Mouse (Mus musculus) spleen, adult 2 months (tissue): Measurements from ENCODE around the gene Tfap2a. TPM values are rescaled to one million over a fixed set of nuclear protein-coding genes. Genes with fewer than 3 reads are reported as not detected.

Experiments
- DNase-seq, 2 experiments: peaks; one replicate each; pipeline versions ENCODE4 v3.0.0 to v3.0.0-alpha.2; 2012 to 2021; ENCODE audit warnings: low spot score in 2 of 2, low read depth in 1 of 2
- H3K27ac ChIP-seq: fragments of 200-500 bp; 2 replicates; pipeline ENCODE4 v1.5.1; 2012; ENCODE audit warnings: low read length, inconsistent platforms; ENCODE audit not compliant: insufficient read depth
- H3K27me3 ChIP-seq: fragments of 200-500 bp; 2 replicates; pipeline ENCODE4 v1.6.1; 2012; ENCODE audit warnings: mild to moderate bottlenecking, moderate library complexity, low read length, inconsistent platforms; ENCODE audit not compliant: control insufficient read depth, insufficient read depth
- H3K36me3 ChIP-seq: fragments of 200-500 bp; 2 replicates; pipeline ENCODE4 v1.6.1; 2012; ENCODE audit warnings: mild to moderate bottlenecking, low read length, inconsistent platforms; ENCODE audit not compliant: control insufficient read depth, insufficient read depth
- H3K4me1 ChIP-seq: fragments of 200-500 bp; 2 replicates; pipeline ENCODE4 v1.6.1; 2011; ENCODE audit warnings: inconsistent platforms; ENCODE audit not compliant: control insufficient read depth, insufficient read depth, insufficient read length
- H3K4me3 ChIP-seq: fragments of 200-500 bp; 2 replicates; pipeline ENCODE4 v1.5.1; 2011; ENCODE audit warnings: mild to moderate bottlenecking, inconsistent platforms; ENCODE audit not compliant: insufficient read depth, insufficient read length; ENCODE audit errors: extremely low read depth
- CTCF ChIP-seq: fragments of 200-500 bp; IDR thresholded peaks from 2 replicates; pipeline ENCODE4 v1.5.1; 2011; ENCODE audit warnings: mild to moderate bottlenecking, inconsistent platforms; ENCODE audit not compliant: insufficient read depth, insufficient read length, insufficient replicate concordance; ENCODE audit errors: extremely low read depth
- POLR2A ChIP-seq: fragments of 200-500 bp; IDR thresholded peaks from 2 replicates; pipeline ENCODE4 v1.6.1; 2011; ENCODE audit warnings: low read depth, low read length, inconsistent platforms
- WGBS: fragments of 180-500 bp; shearing (Covaris S2); methylation state at CpG from one replicate; pipeline ENCODE4 v1.1.7; 2018; 5-methylcytosine and 5-hydroxymethylcytosine counted together
- polyA plus RNA-seq: library from polyadenylated mRNA; depleted of rRNA; stranded (reverse); fragments of >200 nt; gene quantifications from 2 replicates; pipeline ENCODE4 v1.2.3, GENCODE M21; 2012

The Tfap2a gene
- polyA plus RNA-seq, 1 experiment = 0.14 TPM

GRCm38 (mm10) chr13:40734316-40734965, 3.7 kb downstream of the Tfap2a start:
- H3K4me3 ChIP-seq = no peak overlapping the region

GRCm38 (mm10) chr13:40733542-40734151, 4.5 kb downstream of the Tfap2a start:
- TF ChIP-seq CTCF (no peak), POLR2A (no peak)
- Histone ChIP-seq H3K27ac (no peak overlapping the region), H3K36me3 (no peaks in the 10 kb centered on the region), H3K4me3 (peak overlapping the region; percentile 7), H3K4me1 (peaks cover 3% of the 10 kb centered on the region; the same call in 1 of the 2 replicates), H3K27me3 (peaks cover 70% of the 10 kb centered on the region)
- WGBS = 2% methylated on average over 37 of the region's 38 CpGs
- DNase-seq = no peak

More at GRCm38 (mm10) chr13:40734316-40734965, 3.7 kb downstream of the Tfap2a start:
- TF ChIP-seq CTCF = no peak
- no peak for TF ChIP-seq POLR2A
- H3K27ac ChIP-seq = no peak overlapping the region
- H3K4me1 ChIP-seq = peaks cover 3% of the 10 kb centered on the region; the same call in 1 of the 2 replicates
- 7% methylated on average over 33 of the region's 33 CpGs for WGBS
- H3K27me3 ChIP-seq = peaks cover 70% of the 10 kb centered on the region
- DNase-seq = no peak
- no peaks in the 10 kb centered on the region for H3K36me3 ChIP-seq

GRCm38 (mm10) chr13:40732816-40733541, 5.2 kb downstream of the Tfap2a start:
- TF ChIP-seq POLR2A = no peak
- WGBS = 2% methylated on average over 30 of the region's 30 CpGs
- Histone ChIP-seq H3K27ac (no peak overlapping the region), H3K36me3 (no peaks in the 10 kb centered on the region), H3K27me3 (peaks cover 71% of the 10 kb centered on the region), H3K4me1 (peaks cover 3% of the 10 kb centered on the region; the same call in 1 of the 2 replicates), H3K4me3 (peak overlapping the region; percentile 7; the same call in 1 of the 2 replicates)
- no peak for DNase-seq

- Histone ChIP-seq H3K4me1 (peaks cover 3% of the 10 kb centered on the region; the same call in 1 of the 2 replicates), H3K27ac (no peak overlapping the region), H3K27me3 (peaks cover 70% of the 10 kb centered on the region), H3K36me3 (no peaks in the 10 kb centered on the region), H3K4me3 (0 out of 2 replicates have a peak overlapping the region, but pooled peaks have one; percentile 5)
- DNase-seq = no peak
- TF ChIP-seq POLR2A (no peak), CTCF (no peak)
- 4% methylated on average over 11 of the region's 11 CpGs for whole genome bisulfite sequencing
Observed at GRCm38 (mm10) chr13:40732085-40732484, 6.1 kb downstream of the Tfap2a start.

- peak overlapping the region; percentile 75 for H3K4me3 ChIP-seq
- H3K27ac ChIP-seq = no peak overlapping the region
- no peak for DNase-seq
- peaks cover 69% of the 10 kb centered on the region for H3K27me3 ChIP-seq
- TF ChIP-seq POLR2A (no peak), CTCF (no peak)
- H3K4me1 ChIP-seq = peaks cover 3% of the 10 kb centered on the region; the same call in 1 of the 2 replicates
- 2% methylated on average over 67 of the region's 74 CpGs for WGBS
- H3K36me3 ChIP-seq = no peaks in the 10 kb centered on the region
Observed at GRCm38 (mm10) chr13:40731179-40731841, 6.9 kb downstream of the Tfap2a start.

- TF ChIP-seq POLR2A (no peak), CTCF (no peak)
Observed at GRCm38 (mm10) chr13:40730651-40731178, 7.5 kb downstream of the Tfap2a start.

More at GRCm38 (mm10) chr13:40730651-40731178, 7.5 kb downstream of the Tfap2a start:
- peaks cover 3% of the 10 kb centered on the region; the same call in 1 of the 2 replicates for H3K4me1 ChIP-seq
- peaks cover 64% of the 10 kb centered on the region for H3K27me3 ChIP-seq
- 1% methylated on average over 35 of the region's 41 CpGs for WGBS
- peak overlapping the region; percentile 75 for H3K4me3 ChIP-seq
- H3K36me3 ChIP-seq = no peaks in the 10 kb centered on the region
- no peak for DNase-seq
- no peak overlapping the region for H3K27ac ChIP-seq
